Mouse (Mus musculus): ENCODE measurements around the gene Dnajc5. TPM values are rescaled to one million over a fixed set of nuclear protein-coding genes. Genes with fewer than 3 reads are reported as not detected.

Gene Dnajc5
- total RNA-seq, 4 experiments from 2014 or later, result 277 to 310 (median 297) TPM

- no peak for DNase-seq (ENCODE audit: low spot score in 2 of 2)
Observed at GRCm38 (mm10) chr2:181511231-181511630, 9.1 kb upstream of the Dnajc5 start.

DNA sequence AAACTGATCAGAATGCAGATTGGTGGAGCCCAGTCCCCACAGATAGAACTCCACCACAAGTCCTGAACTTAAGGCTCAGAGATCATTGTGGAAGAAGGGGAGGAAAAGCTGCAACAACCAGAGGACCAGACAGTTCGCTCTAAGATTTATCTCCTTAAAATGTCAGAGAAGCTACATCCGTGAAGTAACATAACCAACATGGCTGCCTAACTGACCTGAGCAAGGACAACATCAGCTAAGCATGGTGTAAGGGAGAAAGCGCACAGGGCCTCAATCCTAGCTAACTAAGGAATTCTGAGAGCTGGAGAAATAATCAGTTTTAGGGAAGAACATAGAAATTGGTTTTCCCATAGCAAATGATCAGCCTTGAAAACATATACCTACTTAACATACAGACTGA, 1.1 kb upstream of the Dnajc5 start:
- no peak for DNase-seq (ENCODE audit: low spot score in 2 of 2)

DNA sequence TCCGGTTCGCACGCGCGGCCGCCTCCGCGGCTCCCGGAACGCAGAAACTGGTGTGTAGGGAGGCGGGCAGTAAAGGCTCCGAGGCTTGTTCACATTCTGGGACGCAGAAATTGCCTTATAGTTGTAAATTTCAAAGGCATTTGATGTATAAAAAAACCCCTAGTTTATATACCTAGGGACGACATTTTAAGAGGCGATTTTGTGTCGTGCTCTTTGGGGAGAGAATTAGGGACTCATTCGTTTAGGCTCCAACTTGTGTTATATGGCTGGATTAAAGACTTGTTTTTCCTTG, 597 bp downstream of the Dnajc5 start:
- no peak for DNase-seq (ENCODE audit: low spot score in 2 of 2)

DNA sequence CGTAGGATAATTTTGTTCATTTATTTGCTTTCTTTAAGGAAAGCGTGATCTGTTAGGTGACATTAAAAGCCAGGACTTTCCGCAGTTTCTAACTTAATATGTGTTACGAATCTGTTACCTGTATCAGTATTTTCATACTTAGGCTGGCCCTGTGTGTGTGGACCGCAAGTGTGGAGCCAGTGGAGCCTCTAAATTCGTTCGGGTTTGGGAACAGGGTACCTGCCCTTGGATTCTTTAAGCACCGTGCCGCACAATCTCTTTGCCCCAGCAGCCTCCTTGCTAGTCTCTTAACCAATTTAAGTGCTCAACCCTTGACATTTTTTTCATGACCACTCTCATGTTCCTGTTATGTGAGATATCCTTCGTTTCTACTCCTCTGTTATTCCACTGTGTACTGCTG, 1.2 kb downstream of the Dnajc5 start:
- no peak for DNase-seq (ENCODE audit: low spot score in 2 of 2)

GRCm38 (mm10) chr2:181522811-181523210, 2.5 kb downstream of the Dnajc5 start:
- no peak for DNase-seq (ENCODE audit: low spot score in 2 of 2)

GRCm38 (mm10) chr2:181525526-181525925, 5.2 kb downstream of the Dnajc5 start:
- DNase-seq (ENCODE audit: low spot score in 2 of 2), result no peak

DNA sequence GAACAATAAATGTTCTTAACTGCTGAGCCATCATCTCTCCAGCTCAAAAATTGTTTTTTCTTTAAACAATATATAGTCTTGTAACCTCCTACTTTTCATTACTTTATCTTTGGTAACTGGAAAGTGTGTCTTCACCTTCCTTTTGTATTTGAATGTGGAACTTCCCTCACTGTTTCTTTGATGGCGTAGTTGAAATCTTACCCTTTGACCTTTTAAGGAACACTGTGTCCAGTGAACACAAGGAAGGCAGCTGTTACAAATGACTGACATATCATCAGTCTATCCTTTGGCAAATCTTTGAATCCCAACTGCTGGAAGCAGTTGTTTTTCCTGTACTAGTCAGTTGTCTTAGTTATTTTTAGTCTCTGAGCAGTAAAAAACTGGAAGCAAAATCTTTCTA, 8.8 kb downstream of the Dnajc5 start:
- DNase-seq (ENCODE audit: low spot score in 2 of 2), result no peak

DNA sequence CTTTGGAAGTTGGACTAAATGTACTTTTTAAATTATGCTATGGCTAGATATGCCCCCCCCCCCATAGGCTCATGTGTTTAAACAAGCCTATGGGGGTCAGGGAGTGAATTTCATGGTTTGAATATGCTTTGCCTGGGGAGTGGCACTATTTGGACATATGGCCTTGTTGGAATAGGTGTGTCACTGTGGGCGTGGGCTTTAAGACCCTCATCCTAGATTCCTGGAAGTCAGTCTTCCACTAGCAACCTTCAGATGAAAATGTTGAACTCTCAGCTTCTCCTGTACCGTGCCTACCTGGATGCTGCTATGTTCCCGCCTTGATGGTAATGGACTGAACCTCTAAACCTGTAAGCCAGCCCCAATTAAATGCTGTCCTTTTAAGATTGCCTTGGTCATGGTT, 12.3 kb downstream of the Dnajc5 start:
- DNase-seq (ENCODE audit: low spot score in 2 of 2), result no peak

DNA sequence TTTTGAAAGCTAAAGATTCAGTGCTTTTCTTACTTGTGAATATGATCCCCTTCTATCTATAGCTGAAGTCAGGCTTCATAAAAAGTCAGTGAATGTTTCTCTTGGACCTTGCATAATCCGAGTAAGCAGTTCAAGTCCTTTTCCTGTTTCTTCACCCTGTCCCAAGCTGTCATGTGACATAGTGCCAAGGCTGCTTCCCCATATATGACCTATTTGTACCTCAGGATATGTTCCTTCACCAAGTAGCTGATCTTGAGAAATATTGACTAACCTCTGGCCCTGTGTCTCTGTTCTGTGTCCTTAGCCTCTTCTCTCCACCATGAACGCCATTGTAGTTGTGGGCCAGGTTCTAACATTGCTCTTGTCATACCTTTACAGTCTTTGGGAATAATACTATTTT, 16.1 kb downstream of the Dnajc5 start:
- DNase-seq (ENCODE audit: low spot score in 2 of 2), result no peak

- DNase-seq (ENCODE audit: low spot score in 2 of 2), result peak; percentile 15 to 84
Observed at GRCm38 (mm10) chr2:181537444-181538047, 17.3 kb downstream of the Dnajc5 start.

- no peak for DNase-seq (ENCODE audit: low spot score in 2 of 2)
Observed at GRCm38 (mm10) chr2:181541761-181542380, 21.6 kb downstream of the Dnajc5 start.

DNA sequence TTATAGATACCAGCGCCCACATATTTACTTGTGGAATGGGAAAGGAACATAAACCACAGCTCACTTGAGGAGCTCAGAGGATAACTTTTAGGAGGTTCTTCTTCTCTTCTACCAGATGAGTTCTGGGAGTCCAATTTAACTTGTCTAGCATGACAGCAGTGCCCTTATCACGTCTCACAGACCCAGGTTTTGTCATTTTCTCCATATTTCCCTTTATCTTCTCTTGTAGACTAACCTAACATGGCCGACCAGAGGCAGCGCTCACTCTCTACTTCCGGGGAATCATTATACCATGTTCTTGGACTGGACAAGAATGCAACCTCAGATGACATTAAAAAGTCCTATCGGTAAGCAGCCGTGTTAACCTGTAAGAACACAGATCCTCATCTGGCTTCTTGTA, 25.9 kb downstream of the Dnajc5 start:
- no peak for DNase-seq (ENCODE audit: low spot score in 2 of 2)

- DNase-seq (ENCODE audit: low spot score in 2 of 2), result no peak
Observed at GRCm38 (mm10) chr2:181548227-181548626, 27.9 kb downstream of the Dnajc5 start.

DNA sequence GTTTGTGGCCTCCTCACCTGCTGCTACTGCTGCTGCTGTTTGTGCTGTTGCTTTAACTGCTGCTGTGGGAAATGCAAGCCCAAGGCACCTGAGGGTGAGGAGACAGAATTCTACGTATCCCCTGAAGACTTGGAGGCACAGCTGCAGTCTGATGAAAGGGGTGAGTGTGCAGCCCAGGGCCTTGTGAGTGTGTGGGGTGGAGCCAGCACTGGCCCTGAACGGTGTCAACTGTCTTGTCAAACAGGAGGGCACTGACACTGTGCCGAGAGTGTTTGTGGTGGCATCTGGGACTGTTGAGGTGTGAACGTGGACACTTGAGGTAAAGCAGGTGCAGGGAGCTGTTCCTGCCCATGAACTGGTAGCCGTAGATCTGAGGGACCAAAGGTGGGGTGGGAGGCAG, 28.4 kb downstream of the Dnajc5 start:
- no peak for DNase-seq (ENCODE audit: low spot score in 2 of 2)

- no peak for DNase-seq (ENCODE audit: low spot score in 2 of 2)
Observed at GRCm38 (mm10) chr2:181550233-181550632, 29.9 kb downstream of the Dnajc5 start.

DNA sequence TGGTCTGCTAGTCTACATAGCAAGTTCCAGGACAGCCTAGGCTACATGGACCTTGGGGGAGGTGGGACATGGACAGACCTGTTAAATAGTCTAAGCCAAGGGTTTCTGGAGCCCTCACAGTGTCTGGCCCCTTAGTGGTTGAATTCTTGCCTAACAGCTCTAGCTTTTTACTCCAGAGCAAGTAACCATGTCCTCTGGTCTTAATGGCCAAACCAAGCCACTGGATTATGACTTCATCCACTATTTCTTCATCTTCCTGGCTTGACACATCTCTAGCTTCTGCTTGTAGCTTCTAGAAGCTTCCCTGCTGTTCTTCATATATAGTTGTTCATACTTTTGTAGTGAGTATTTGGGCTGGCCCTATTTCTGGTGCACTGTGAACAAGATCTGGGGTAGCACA, 33.5 kb downstream of the Dnajc5 start:
- DNase-seq (ENCODE audit: low spot score in 2 of 2), result no peak

DNA sequence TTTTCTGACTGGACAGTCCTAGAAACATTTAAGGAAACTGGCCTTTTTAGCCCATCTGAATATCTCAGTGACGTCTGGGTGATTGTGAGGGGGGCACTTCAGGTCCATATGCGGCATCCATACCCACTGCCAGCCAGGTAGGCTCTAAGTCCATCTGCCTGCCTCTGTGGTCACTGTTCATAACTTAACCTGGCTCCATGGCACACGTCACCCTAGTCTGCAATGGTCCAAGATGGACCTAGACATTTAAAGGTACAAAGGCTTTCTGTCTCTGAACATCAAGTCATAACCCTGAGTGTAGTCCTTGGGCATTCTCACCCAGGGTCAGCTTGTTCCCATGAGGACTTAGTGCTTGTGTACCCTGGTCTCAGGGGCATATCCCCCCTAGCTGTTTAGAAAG, 47.1 kb downstream of the Dnajc5 start:
- DNase-seq (ENCODE audit: low spot score in 2 of 2), result no peak

GRCm38 (mm10) chr2:181568272-181569008, 48.2 kb downstream of the Dnajc5 start:
- DNase-seq (ENCODE audit: low spot score in 2 of 2), result no peak

DNA sequence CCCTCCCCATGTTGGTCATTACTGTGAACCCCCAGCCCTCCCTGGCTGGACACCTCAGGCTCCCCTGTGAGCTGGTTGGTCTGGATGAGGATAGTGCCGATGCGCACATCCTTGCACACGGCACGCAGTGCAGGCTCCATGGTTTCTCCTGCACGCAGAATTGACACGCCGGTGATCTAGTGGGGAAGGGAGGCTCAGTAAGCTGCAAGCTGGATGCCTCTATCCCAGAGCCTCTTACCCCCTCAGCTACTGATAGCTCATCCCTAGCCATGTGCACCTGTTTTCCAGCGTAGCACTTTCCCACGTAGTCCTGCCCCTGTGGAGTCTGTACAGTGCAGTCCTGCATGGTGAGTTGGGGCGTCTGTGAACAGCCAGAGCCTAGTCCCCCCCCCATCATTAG, 49.6 kb downstream of the Dnajc5 start:
- no peak for DNase-seq (ENCODE audit: low spot score in 2 of 2)

GRCm38 (mm10) chr2:181570375-181570774, 50.1 kb downstream of the Dnajc5 start:
- DNase-seq (ENCODE audit: low spot score in 2 of 2), result no peak

- no peak for DNase-seq (ENCODE audit: low spot score in 2 of 2)
Observed at GRCm38 (mm10) chr2:181570921-181571595, 50.8 kb downstream of the Dnajc5 start.

- DNase-seq (ENCODE audit: low spot score in 2 of 2), result no peak
Observed at GRCm38 (mm10) chr2:181571941-181572670, 51.8 kb downstream of the Dnajc5 start.

Measured in left cerebral cortex, adult 8-10 months (tissue).